Mouse (Mus musculus) kidney, embryonic 14.5 days (tissue): ENCODE measurements around the gene Pdcd1. TPM values are rescaled to one million over a fixed set of nuclear protein-coding genes. Genes with fewer than 3 reads are reported as not detected.

Experiments
- ATAC-seq: fragments of 200-750 bp; cut with Nextera tagmentation; 2 replicates; pipeline ENCODE4 v1.8.0; 2017; ENCODE audit warnings: moderate number of reproducible peaks, mild to moderate bottlenecking, moderate TSS enrichment, moderate library complexity; ENCODE audit not compliant: low FRiP score, low TSS enrichment
- H3K27ac ChIP-seq: fragments of 300-500 bp; sonication (generic); 2 replicates; pipeline ENCODE4 v1.5.1; 2014; ENCODE audit warnings: low read depth, mild to moderate bottlenecking, low read length, moderate library complexity, mixed read lengths
- H3K27me3 ChIP-seq: fragments of 300-500 bp; sonication (generic); 2 replicates; pipeline ENCODE4 v1.6.1; 2014; ENCODE audit warnings: mild to moderate bottlenecking, low read length; ENCODE audit not compliant: control insufficient read depth, insufficient read depth
- H3K36me3 ChIP-seq: fragments of 300-500 bp; sonication (generic); 2 replicates; pipeline ENCODE4 v1.6.1; 2014; ENCODE audit warnings: low read length, mixed read lengths; ENCODE audit not compliant: control insufficient read depth, insufficient read depth
- H3K4me1 ChIP-seq: fragments of 300-500 bp; sonication (generic); 2 replicates; pipeline ENCODE4 v1.6.1; 2014; ENCODE audit warnings: low read length, mixed read lengths; ENCODE audit not compliant: control insufficient read depth, insufficient read depth
- H3K4me2 ChIP-seq: fragments of 300-500 bp; sonication (generic); replicated peaks from 2 replicates; pipeline ENCODE4 v1.6.1; 2014; ENCODE audit warnings: low read depth, mild to moderate bottlenecking, low read length
- H3K4me3 ChIP-seq: fragments of 300-500 bp; sonication (generic); 2 replicates; pipeline ENCODE4 v1.5.1; 2014; ENCODE audit warnings: mild to moderate bottlenecking, low read length
- H3K9ac ChIP-seq: fragments of 300-500 bp; sonication (generic); 2 replicates; pipeline ENCODE4 v1.6.1; 2014; ENCODE audit warnings: low read depth, mild to moderate bottlenecking, low read length, moderate library complexity
- H3K9me3 ChIP-seq: fragments of 300-500 bp; sonication (generic); 2 replicates; pipeline ENCODE4 v1.6.1; 2016; ENCODE audit warnings: low read length; ENCODE audit not compliant: control insufficient read depth
- WGBS: fragments of 180-500 bp; shearing (Covaris S2); extraction: QIAGEN DNeasy Blood & Tissue Kit; methylation state at CpG from one replicate; pipeline ENCODE4 v1.1.7; 2014; 5-methylcytosine and 5-hydroxymethylcytosine counted together
- polyA plus RNA-seq: library from polyadenylated mRNA; unstranded; fragments of >200 nt; fragmentation: Nextera tagmentation; extraction: Ambion mirVana; gene quantifications from 2 replicates; pipeline ENCODE4 v1.2.1, GENCODE M21; 2014

Pdcd1 gene
- polyA plus RNA-seq = not detected in 2 replicates

- Histone ChIP-seq H3K4me2 (no peak within 1 kb of the TSS), H3K36me3 (no peaks in the 10 kb centered on the region), H3K9me3 (no peaks in the 10 kb centered on the region), H3K9ac (no peak within 1 kb of the TSS), H3K27ac (no peak within 1 kb of the TSS), H3K27me3 (no peaks in the 10 kb centered on the region), H3K4me3 (no peak within 1 kb of the TSS), H3K4me1 (no peaks in the 10 kb centered on the region)
- WGBS = 52% methylated on average over 6 of the region's 6 CpGs
- ATAC-seq = 0 out of 2 replicates have a peak, but pooled peaks have one; percentile 32
Observed at GRCm38 (mm10) chr1:94052373-94052772, at the start of gene Pdcd1. Gene Pdcd1 (minus strand): TSS chr1:94052553.

DNA sequence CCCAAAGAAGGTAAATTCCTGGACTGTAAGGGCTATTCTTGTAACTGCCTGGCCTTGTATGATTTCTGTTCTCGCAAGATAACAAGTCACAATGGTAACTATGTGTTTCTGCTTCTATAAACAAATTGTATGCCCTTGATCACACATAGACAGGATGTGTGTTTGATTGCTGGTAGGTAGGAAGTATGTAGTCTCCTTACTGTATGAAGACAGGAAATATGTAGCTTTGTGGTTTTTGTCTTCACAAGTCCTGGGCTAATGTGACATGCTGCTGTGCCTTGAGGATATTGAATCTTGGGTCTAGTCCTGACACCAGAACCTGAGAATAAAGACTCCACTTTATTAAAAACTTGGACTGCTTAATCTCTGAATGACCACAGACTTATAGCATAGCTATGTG, 39.4 kb upstream of the Pdcd1 start:
- Histone ChIP-seq H3K4me3 (no peak overlapping the region), H3K4me2 (no peak overlapping the region), H3K9me3 (no peaks in the 10 kb centered on the region), H3K27me3 (no peaks in the 10 kb centered on the region), H3K9ac (no peak overlapping the region), H3K4me1 (no peaks in the 10 kb centered on the region), H3K36me3 (no peaks in the 10 kb centered on the region), H3K27ac (no peak overlapping the region)
- ATAC-seq = no peak
- 73% methylated on average over 1 of the region's 1 CpGs for WGBS

- no peaks in the 10 kb centered on the region for H3K27me3 ChIP-seq
- H3K27ac ChIP-seq = no peak overlapping the region
- no peaks in the 10 kb centered on the region for H3K9me3 ChIP-seq
- WGBS = 90% methylated on average over 5 of the region's 5 CpGs
- no peak overlapping the region for H3K9ac ChIP-seq
- ATAC-seq = no peak
- no peaks in the 10 kb centered on the region for H3K36me3 ChIP-seq
- H3K4me3 ChIP-seq = no peak overlapping the region
- H3K4me2 ChIP-seq = no peak overlapping the region
- H3K4me1 ChIP-seq = no peaks in the 10 kb centered on the region
Observed at GRCm38 (mm10) chr1:94086311-94086898, 34.1 kb upstream of the Pdcd1 start.

GRCm38 (mm10) chr1:94085324-94086105, 33.2 kb upstream of the Pdcd1 start:
- ATAC-seq = no peak
- Histone ChIP-seq H3K27ac (no peak overlapping the region), H3K27me3 (no peaks in the 10 kb centered on the region; the same call in 1 of the 2 replicates), H3K9ac (no peak overlapping the region), H3K4me2 (no peak overlapping the region), H3K4me3 (no peak overlapping the region), H3K4me1 (no peaks in the 10 kb centered on the region), H3K36me3 (no peaks in the 10 kb centered on the region), H3K9me3 (no peaks in the 10 kb centered on the region)
- 91% methylated on average over 5 of the region's 5 CpGs for WGBS

DNA sequence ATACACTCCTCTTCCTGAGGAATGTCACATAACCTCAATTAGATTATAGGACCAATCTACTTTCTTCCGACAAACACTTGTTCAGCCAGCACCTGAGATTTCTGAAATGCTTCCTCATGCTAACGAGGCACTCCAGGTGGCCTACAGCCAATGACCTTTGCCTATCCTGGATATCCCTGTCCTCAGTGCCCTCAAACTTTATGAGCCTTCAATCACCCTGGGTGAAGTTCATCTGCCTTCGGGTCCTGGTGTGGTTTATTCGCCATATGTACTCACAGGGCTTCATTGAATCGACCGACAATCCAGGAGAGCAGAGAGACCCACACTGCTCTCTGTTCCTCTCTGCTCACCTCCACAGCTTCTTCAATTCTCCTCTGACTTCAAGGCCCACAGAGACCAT, 29.4 kb upstream of the Pdcd1 start:
- H3K36me3 ChIP-seq = no peaks in the 10 kb centered on the region
- no peak overlapping the region for H3K4me3 ChIP-seq
- H3K4me2 ChIP-seq = no peak overlapping the region
- no peak for ATAC-seq
- no peak overlapping the region for H3K9ac ChIP-seq
- H3K9me3 ChIP-seq = no peaks in the 10 kb centered on the region
- H3K27me3 ChIP-seq = no peaks in the 10 kb centered on the region; the same call in 1 of the 2 replicates
- H3K4me1 ChIP-seq = no peaks in the 10 kb centered on the region
- WGBS = 74% methylated on average over 6 of the region's 6 CpGs
- H3K27ac ChIP-seq = no peak overlapping the region

DNA sequence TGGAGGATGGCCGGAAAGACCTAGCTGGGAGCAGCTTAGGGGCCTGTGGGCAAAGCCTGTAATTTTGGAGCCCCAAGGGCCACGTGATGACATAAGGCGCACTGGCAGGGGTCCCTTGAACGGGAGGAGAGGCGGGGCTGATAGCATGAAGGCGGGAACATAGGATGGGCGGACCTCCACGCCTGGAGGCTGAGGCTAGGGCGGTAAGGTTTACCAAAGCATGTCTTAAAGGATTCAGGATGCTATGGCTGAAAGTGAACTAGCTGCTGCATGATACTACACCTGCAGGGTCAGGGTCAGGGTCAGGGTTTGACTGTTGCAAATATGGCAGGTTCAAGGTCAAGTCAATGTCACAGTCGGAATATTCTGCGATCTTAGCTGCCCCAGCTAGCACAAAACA, 28.8 kb upstream of the Pdcd1 start:
- Histone ChIP-seq H3K27ac (no peak overlapping the region), H3K4me3 (no peak overlapping the region), H3K4me2 (0 out of 2 replicates have a peak overlapping the region, but pooled peaks have one; percentile 10), H3K9ac (no peak overlapping the region), H3K36me3 (no peaks in the 10 kb centered on the region), H3K27me3 (no peaks in the 10 kb centered on the region; the same call in 1 of the 2 replicates), H3K9me3 (no peaks in the 10 kb centered on the region), H3K4me1 (no peaks in the 10 kb centered on the region)
- ATAC-seq = no peak
- 66% methylated on average over 11 of the region's 11 CpGs for WGBS

DNA sequence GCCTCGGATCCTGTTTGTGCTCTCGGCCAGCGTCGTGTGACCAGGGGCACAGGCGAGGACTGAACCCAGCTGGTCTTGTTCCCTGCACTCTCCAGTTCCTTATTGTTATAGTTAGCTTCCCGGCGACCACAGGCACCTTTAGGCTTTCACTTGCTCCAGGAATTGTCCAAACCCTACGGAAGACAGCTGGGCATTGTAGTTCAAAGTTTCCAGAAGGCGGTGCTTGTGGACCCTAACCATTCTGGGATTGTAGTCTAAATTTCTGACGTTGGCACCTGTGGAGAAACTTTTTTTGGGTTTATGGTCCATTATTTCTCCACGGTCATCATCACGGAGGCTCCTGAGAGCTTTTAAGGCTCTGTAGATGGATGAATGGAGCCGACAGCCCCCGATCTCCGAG, 28.4 kb upstream of the Pdcd1 start:
- no peak overlapping the region for H3K27ac ChIP-seq
- no peak overlapping the region for H3K4me3 ChIP-seq
- no peaks in the 10 kb centered on the region for H3K36me3 ChIP-seq
- ATAC-seq = no peak
- H3K9ac ChIP-seq = no peak overlapping the region
- WGBS = 47% methylated on average over 15 of the region's 15 CpGs
- H3K27me3 ChIP-seq = no peaks in the 10 kb centered on the region; the same call in 1 of the 2 replicates
- H3K4me1 ChIP-seq = no peaks in the 10 kb centered on the region
- 0 out of 2 replicates have a peak overlapping the region, but pooled peaks have one; percentile 10 for H3K4me2 ChIP-seq
- H3K9me3 ChIP-seq = no peaks in the 10 kb centered on the region

DNA sequence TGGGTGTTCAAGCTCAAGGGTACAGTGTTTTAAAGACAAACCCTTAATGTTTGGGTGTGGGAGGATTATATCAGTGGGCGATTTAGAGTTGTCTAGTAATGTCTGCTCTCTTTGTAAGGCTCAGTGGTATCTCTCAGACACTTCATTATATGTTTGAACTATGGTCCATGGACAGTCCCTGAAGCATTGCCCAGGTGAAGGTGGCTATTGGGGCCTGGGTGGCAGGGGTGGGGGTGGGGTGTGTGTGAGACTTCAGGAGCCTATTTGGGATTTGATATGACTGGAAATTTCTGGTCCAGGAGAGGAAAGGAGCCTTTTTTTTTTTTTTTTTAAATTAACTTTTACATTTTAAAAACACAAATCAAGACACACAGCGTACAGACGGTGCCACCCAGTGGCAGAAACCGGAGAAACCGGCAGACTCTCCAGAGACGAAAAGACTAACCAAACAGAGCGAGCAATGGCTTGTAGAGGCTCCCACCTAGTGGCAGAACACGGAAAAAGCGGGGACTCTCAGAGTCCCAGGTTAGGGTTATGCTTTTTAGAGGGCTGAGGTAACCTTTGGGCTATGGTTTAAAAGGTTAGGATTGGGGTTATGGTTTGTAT, 26.6 kb upstream of the Pdcd1 start:
- 4% methylated on average over 9 of the region's 9 CpGs for WGBS
- Histone ChIP-seq H3K9ac (no peak overlapping the region), H3K27ac (no peak overlapping the region), H3K36me3 (no peaks in the 10 kb centered on the region), H3K4me2 (no peak overlapping the region), H3K9me3 (no peaks in the 10 kb centered on the region), H3K4me1 (no peaks in the 10 kb centered on the region), H3K27me3 (no peaks in the 10 kb centered on the region; the same call in 1 of the 2 replicates), H3K4me3 (no peak overlapping the region)
- peak; percentile 91 for ATAC-seq

GRCm38 (mm10) chr1:94078314-94078713, 26.0 kb upstream of the Pdcd1 start:
- no peak for ATAC-seq
- no peaks in the 10 kb centered on the region for H3K9me3 ChIP-seq
- H3K9ac ChIP-seq = no peak overlapping the region
- no peak overlapping the region for H3K4me2 ChIP-seq
- WGBS = 60% methylated on average over 3 of the region's 3 CpGs
- no peaks in the 10 kb centered on the region for H3K36me3 ChIP-seq
- H3K27me3 ChIP-seq = no peaks in the 10 kb centered on the region; the same call in 1 of the 2 replicates
- no peak overlapping the region for H3K4me3 ChIP-seq
- H3K4me1 ChIP-seq = no peaks in the 10 kb centered on the region
- H3K27ac ChIP-seq = no peak overlapping the region
